8 mouse cellular contexts compared by ENCODE assay signal in genomic region chr4:139535127-139535695, GRCm38 (mm10). TPM values are rescaled to one million over a fixed set of nuclear protein-coding genes. Genes with fewer than 3 reads are reported as not detected.
DNase-seq lines count a peak whose midpoint lies in the region; ATAC-seq lines count a peak whose summit lies in the region.

No protein-coding gene starts in this region.

- H3K9me3 ChIP-seq in forebrain, embryonic 10.5 days = no peaks in the 10 kb centered on the region
- no peaks in the 10 kb centered on the region for H3K9me3 ChIP-seq in forebrain, embryonic 15.5 days
- H3K9me3 ChIP-seq in embryonic facial prominence, embryonic 15.5 days (replicated peaks) = no peaks in the 10 kb centered on the region
- H3K9me3 ChIP-seq in intestine, embryonic 16.5 days (ENCODE audit: control insufficient read depth, low read length) = no peaks in the 10 kb centered on the region
- no peaks in the 10 kb centered on the region for H3K9me3 ChIP-seq in liver, embryonic 15.5 days (replicated peaks)

- H3K4me2 ChIP-seq in forebrain, embryonic 15.5 days (replicated peaks) = no peak overlapping the region
- no peak overlapping the region for H3K4me2 ChIP-seq in embryonic facial prominence, embryonic 15.5 days (replicated peaks)
- 0 out of 2 replicates have a peak overlapping the region, but pooled peaks have one; percentile 3 for H3K4me2 ChIP-seq in intestine, embryonic 16.5 days (ENCODE audit: low read depth, low read length)
- H3K4me2 ChIP-seq in liver, embryonic 15.5 days = no peak overlapping the region

- ATAC-seq in forebrain, embryonic 15.5 days (replicated peaks) = no peak
- ATAC-seq in embryonic facial prominence, embryonic 15.5 days (ENCODE audit: insufficient number of reproducible peaks, low FRiP score, low TSS enrichment, low read depth) = peak; percentile 68; the same call in 1 of the 2 replicates
- peak; percentile 88 for ATAC-seq in intestine, embryonic 16.5 days
- peak; percentile 72 for ATAC-seq in liver, embryonic 15.5 days (ENCODE audit: insufficient read depth)

- H3K36me3 ChIP-seq in forebrain, embryonic 10.5 days (replicated peaks) = no peaks in the 10 kb centered on the region
- no peaks in the 10 kb centered on the region for H3K36me3 ChIP-seq in forebrain, embryonic 15.5 days
- H3K36me3 ChIP-seq in embryonic facial prominence, embryonic 15.5 days = no peaks in the 10 kb centered on the region
- no peaks in the 10 kb centered on the region for H3K36me3 ChIP-seq in intestine, embryonic 16.5 days (ENCODE audit: control insufficient read depth, insufficient read depth, low read length)
- no peaks in the 10 kb centered on the region for H3K36me3 ChIP-seq in liver, embryonic 15.5 days (replicated peaks)

- 41% methylated on average over 12 of the region's 12 CpGs for WGBS in forebrain, embryonic 10.5 days
- WGBS in forebrain, embryonic 15.5 days = 24% methylated on average over 12 of the region's 12 CpGs
- WGBS in embryonic facial prominence, embryonic 15.5 days = 35% methylated on average over 12 of the region's 12 CpGs
- 25% methylated on average over 12 of the region's 12 CpGs for WGBS in intestine, embryonic 16.5 days
- WGBS in liver, embryonic 15.5 days (ENCODE audit: insufficient replicate concordance) = 36% methylated on average over 12 of the region's 12 CpGs

- DNase-seq in forebrain, embryonic 10.5 days (ENCODE audit: extremely low spot score, low spot score) = peak; percentile 29
- peak; percentile 54 for DNase-seq in urinary bladder, postnatal 25 days (ENCODE audit: low spot score)
- DNase-seq in thymus, postnatal 36 days = no peak
- no peak for DNase-seq in thymus, postnatal 4 days

- peak overlapping the region; percentile 76 for H3K27ac ChIP-seq in forebrain, embryonic 10.5 days
- H3K27ac ChIP-seq in forebrain, embryonic 15.5 days (replicated peaks) = no peak overlapping the region
- no peak overlapping the region for H3K27ac ChIP-seq in embryonic facial prominence, embryonic 15.5 days (replicated peaks)
- H3K27ac ChIP-seq in intestine, embryonic 16.5 days (ENCODE audit: low read length) = peak overlapping the region; percentile 9
- H3K27ac ChIP-seq in liver, embryonic 15.5 days (replicated peaks) = peak overlapping the region; percentile 64

- H3K4me3 ChIP-seq in forebrain, embryonic 10.5 days = no peak overlapping the region
- H3K4me3 ChIP-seq in forebrain, embryonic 15.5 days = no peak overlapping the region
- H3K4me3 ChIP-seq in embryonic facial prominence, embryonic 15.5 days (replicated peaks) = no peak overlapping the region
- no peak overlapping the region for H3K4me3 ChIP-seq in intestine, embryonic 16.5 days (ENCODE audit: low read length)
- no peak overlapping the region for H3K4me3 ChIP-seq in liver, embryonic 15.5 days (replicated peaks)

- no peak overlapping the region for H3K9ac ChIP-seq in forebrain, embryonic 15.5 days (replicated peaks)
- H3K9ac ChIP-seq in embryonic facial prominence, embryonic 15.5 days = no peak overlapping the region
- peak overlapping the region; percentile 19; the same call in 1 of the 2 replicates for H3K9ac ChIP-seq in intestine, embryonic 16.5 days (ENCODE audit: low read depth, low read length)
- H3K9ac ChIP-seq in liver, embryonic 15.5 days = no peak overlapping the region

- peaks cover 22% of the 10 kb centered on the region for H3K4me1 ChIP-seq in forebrain, embryonic 10.5 days
- H3K4me1 ChIP-seq in forebrain, embryonic 15.5 days = peaks cover 7% of the 10 kb centered on the region; the same call in 1 of the 2 replicates
- 0 out of 2 replicates have a peak, but pooled peaks cover 5% of the 10 kb centered on the region for H3K4me1 ChIP-seq in embryonic facial prominence, embryonic 15.5 days
- peaks cover 16% of the 10 kb centered on the region for H3K4me1 ChIP-seq in intestine, embryonic 16.5 days (ENCODE audit: control insufficient read depth, insufficient read depth, low read length)
- peaks cover 13% of the 10 kb centered on the region for H3K4me1 ChIP-seq in liver, embryonic 15.5 days (replicated peaks)

- no peaks in the 10 kb centered on the region for H3K27me3 ChIP-seq in forebrain, embryonic 10.5 days (ENCODE audit: poor library complexity, severe bottlenecking)
- no peaks in the 10 kb centered on the region for H3K27me3 ChIP-seq in forebrain, embryonic 15.5 days
- no peaks in the 10 kb centered on the region for H3K27me3 ChIP-seq in embryonic facial prominence, embryonic 15.5 days
- H3K27me3 ChIP-seq in intestine, embryonic 16.5 days (replicated peaks; ENCODE audit: control insufficient read depth, insufficient read depth, low read length) = 0 out of 2 replicates have a peak, but pooled peaks cover 3% of the 10 kb centered on the region
- no peaks in the 10 kb centered on the region for H3K27me3 ChIP-seq in liver, embryonic 15.5 days

RNA-seq across cellular contexts. Expression of gene Iffo2, which starts 4.9 kb away (rescaled TPM):
- 2.3 and 3.0 TPM in 2 replicates for polyA plus RNA-seq in forebrain, embryonic 10.5 days (2016; fragmentation: Nextera tagmentation; extraction: Ambion mirVana)
- 4.6 and 5.7 TPM in 2 replicates for polyA plus RNA-seq in forebrain, embryonic 15.5 days (2015; fragmentation: Nextera tagmentation; extraction: Ambion mirVana)
- polyA plus RNA-seq in embryonic facial prominence, embryonic 15.5 days (2015; fragmentation: Nextera tagmentation; extraction: Ambion mirVana) = 5.1 and 5.8 TPM in 2 replicates
- polyA plus RNA-seq in intestine, embryonic 16.5 days (2015; fragmentation: Nextera tagmentation; extraction: Ambion mirVana) = 1.9 and 2.0 TPM in 2 replicates
- polyA plus RNA-seq in liver, embryonic 15.5 days (2015; fragmentation: Nextera tagmentation; extraction: Ambion mirVana) = 0.69 and 1.1 TPM in 2 replicates

Comparison
In these comparisons a context has a peak if more than half of its experiments do, and no peak if none do; other contexts are left out.
1. H3K27ac ChIP-seq: peak in forebrain, embryonic 10.5 days (single experiment), intestine, embryonic 16.5 days (single experiment) and liver, embryonic 15.5 days (single experiment); none in forebrain, embryonic 15.5 days (single experiment) and embryonic facial prominence, embryonic 15.5 days (single experiment).
2. DNase-seq: peak in forebrain, embryonic 10.5 days (single experiment) and urinary bladder, postnatal 25 days (single experiment); none in thymus, postnatal 36 days (0 of 2) and thymus, postnatal 4 days (single experiment).